Mouse (Mus musculus) hindbrain, postnatal 0 days (tissue): ENCODE results near the gene Mastl. TPM values are rescaled to one million over a fixed set of nuclear protein-coding genes. Genes with fewer than 3 reads are reported as not detected.

Experiments
- ATAC-seq: fragments of 200-750 bp; cut with Nextera tagmentation; 2 replicates; pipeline ENCODE4 v1.8.0; 2017; ENCODE audit warnings: mild to moderate bottlenecking, moderate TSS enrichment, moderate library complexity
- DNase-seq: peaks from one replicate; pipeline ENCODE4 v3.0.0-alpha.2; 2015; ENCODE audit warnings: low spot score
- H3K27ac ChIP-seq: fragments of 300-500 bp; sonication (generic); 2 replicates; pipeline ENCODE4 v1.5.1; 2014; ENCODE audit warnings: mild to moderate bottlenecking
- H3K27me3 ChIP-seq: fragments of 300-500 bp; sonication (generic); 2 replicates; pipeline ENCODE4 v1.6.1; 2014; ENCODE audit warnings: low read length, mixed read lengths; ENCODE audit not compliant: insufficient read depth
- H3K36me3 ChIP-seq: fragments of 300-500 bp; sonication (generic); 2 replicates; pipeline ENCODE4 v1.6.1; 2014; ENCODE audit warnings: low read length, mixed read lengths; ENCODE audit not compliant: insufficient read depth
- H3K4me1 ChIP-seq: fragments of 300-500 bp; sonication (generic); 2 replicates; pipeline ENCODE4 v1.6.1; 2014; ENCODE audit warnings: antibody characterized with exemption, low read length, mixed read lengths; ENCODE audit not compliant: insufficient read depth
- H3K4me2 ChIP-seq: fragments of 300-500 bp; sonication (generic); 2 replicates; pipeline ENCODE4 v1.6.1; 2014; ENCODE audit warnings: low read depth, mild to moderate bottlenecking, low read length, moderate library complexity, mixed read lengths
- H3K4me3 ChIP-seq: fragments of 300-500 bp; sonication (generic); 2 replicates; pipeline ENCODE4 v1.5.1; 2014; ENCODE audit warnings: low read length
- H3K9ac ChIP-seq: fragments of 300-500 bp; sonication (generic); replicated peaks from 2 replicates; pipeline ENCODE4 v1.6.1; 2014; ENCODE audit warnings: mild to moderate bottlenecking, low read length, moderate library complexity, mixed read lengths
- H3K9me3 ChIP-seq: fragments of 300-500 bp; sonication (generic); 2 replicates; pipeline ENCODE4 v1.6.1; 2016; ENCODE audit warnings: low read length, mixed read lengths
- CTCF ChIP-seq: IDR thresholded peaks from 2 replicates; pipeline ENCODE4 v1.5.1; 2016; ENCODE audit warnings: antibody characterized with exemption, control low read depth, low read depth
- WGBS: fragments of 180-500 bp; shearing (Covaris S2); extraction: QIAGEN DNeasy Blood & Tissue Kit; methylation state at CpG from one replicate; pipeline ENCODE4 v1.1.7; 2014; 5-methylcytosine and 5-hydroxymethylcytosine counted together
- polyA plus RNA-seq: library from polyadenylated mRNA; unstranded; fragments of >200 nt; fragmentation: Nextera tagmentation; extraction: Ambion mirVana; gene quantifications from 2 replicates; pipeline ENCODE4 v1.2.1, GENCODE M21; 2015
- total RNA-seq: library from RNA; depleted of rRNA; stranded (reverse); fragments of >200 nt; gene quantifications from 2 replicates; pipeline ENCODE4 v1.2.3, GENCODE M21; 2014; rRNA removed

The Mastl gene
- 2.4 and 2.5 TPM in 2 replicates for total RNA-seq
- polyA plus RNA-seq: 2.2 and 3.0 TPM in 2 replicates

DNA sequence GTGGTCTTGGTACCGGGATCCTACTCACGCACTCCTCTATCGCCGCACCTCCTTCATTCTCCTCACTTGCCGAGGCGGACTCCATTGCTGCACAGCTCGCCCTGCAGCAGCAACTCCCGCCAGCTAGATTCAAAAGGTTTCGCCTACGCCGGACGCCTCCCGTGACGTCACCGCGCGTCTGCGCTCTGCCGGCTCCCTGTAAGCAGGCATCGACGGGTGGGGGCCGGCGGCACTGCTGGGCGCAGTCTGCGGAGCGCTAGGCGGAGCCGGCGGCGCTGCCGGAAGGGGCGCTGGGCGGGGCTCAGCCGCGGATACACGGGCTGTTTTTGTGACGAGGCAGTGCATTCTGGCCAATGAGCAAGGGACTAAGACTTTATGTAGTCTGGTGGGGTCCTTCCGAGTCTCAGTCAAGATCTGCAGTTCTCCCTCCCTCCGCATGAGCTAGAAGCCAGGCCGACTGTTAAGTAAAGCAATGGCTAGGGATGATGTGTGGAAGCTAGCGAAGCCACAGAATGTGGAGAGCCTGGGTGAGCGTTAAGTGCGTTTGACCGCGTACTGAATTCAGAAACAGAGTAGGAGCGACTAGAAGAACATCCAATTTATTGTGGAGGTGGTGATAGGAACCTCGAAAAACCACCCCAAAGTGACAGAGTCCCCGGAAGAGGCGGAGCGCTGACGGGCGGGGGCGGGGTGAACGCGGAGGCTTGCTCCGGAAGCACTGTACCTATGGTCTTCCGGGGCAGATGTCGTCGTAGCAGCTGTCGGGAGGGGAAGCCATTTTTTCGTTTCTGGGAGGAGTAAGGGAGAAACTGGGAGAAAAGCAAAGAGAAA lies at the start of gene Mastl, which contains the start of gene Yme1l1:
Mastl (minus strand) TSS at position 248 of the 831 bp plus-strand sequence.
Yme1l1 (plus strand) TSS at position 593 of the 831 bp plus-strand sequence.
- no peaks in the 10 kb centered on the region for H3K36me3 ChIP-seq
- WGBS: under 1% methylated on average over 61 of the region's 61 CpGs
- H3K4me1 ChIP-seq: peaks cover 16% of the 10 kb centered on the region; the same call in 1 of the 2 replicates

DNA sequence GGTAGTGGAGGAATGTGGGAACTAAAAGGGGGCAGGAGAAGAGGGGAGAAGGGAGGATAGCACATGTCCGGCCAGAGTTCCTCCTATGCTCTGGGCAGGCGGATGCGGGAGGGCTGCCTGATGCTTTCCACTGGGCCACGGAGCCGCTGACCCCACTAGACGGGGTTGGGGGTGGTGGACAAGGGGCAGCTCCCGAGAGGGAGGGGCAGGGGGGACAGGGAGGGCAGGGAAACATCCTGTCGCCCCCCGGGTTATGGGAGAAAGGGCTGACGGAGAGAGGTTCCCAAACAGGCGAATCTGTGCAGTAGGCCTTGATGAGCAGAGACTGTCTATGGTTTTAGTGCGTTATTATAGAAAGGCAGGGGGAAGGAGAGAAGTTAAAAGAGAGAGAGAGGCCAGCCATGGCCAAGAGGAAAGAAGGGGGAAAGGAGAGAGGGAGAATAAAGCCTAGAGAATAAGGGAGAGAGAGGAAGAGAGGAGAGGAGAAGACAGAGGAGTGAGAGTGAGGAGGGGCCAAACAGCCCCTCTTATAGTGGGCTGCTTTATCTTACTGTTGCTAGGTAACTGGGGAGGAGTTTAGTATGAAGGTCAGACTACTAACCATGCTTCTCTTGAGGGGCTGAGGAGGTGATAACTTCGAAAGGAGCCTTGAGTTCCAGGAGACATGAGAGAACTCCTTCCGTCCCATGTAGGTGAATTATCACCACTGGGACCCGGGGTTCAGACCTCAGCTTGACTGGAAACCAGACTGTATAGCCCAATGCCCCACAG lies 47.3 kb upstream of the Mastl start:
- 0 out of 2 replicates have a peak, but pooled peaks cover 12% of the 10 kb centered on the region for H3K36me3 ChIP-seq
- H3K27ac ChIP-seq: no peak overlapping the region
- TF ChIP-seq CTCF: no peak
- no peak overlapping the region for H3K9ac ChIP-seq
- H3K4me2 ChIP-seq: no peak overlapping the region
- no peaks in the 10 kb centered on the region for H3K27me3 ChIP-seq
- DNase-seq (no peak), ATAC-seq (no peak)
- WGBS: 57% methylated on average over 15 of the region's 15 CpGs
- no peak overlapping the region for H3K4me3 ChIP-seq
- H3K9me3 ChIP-seq: no peaks in the 10 kb centered on the region
- no peaks in the 10 kb centered on the region for H3K4me1 ChIP-seq

More for the DNA sequence above, at the start of gene Mastl, which contains the start of gene Yme1l1:
- Histone ChIP-seq H3K27me3 (no peaks in the 10 kb centered on the region), H3K9me3 (no peaks in the 10 kb centered on the region), H3K4me2 (peak within 1 kb of the TSS; percentile 74), H3K27ac (peak within 1 kb of the TSS; percentile 99), H3K4me3 (peak within 1 kb of the TSS; percentile 73), H3K9ac (peak within 1 kb of the TSS; percentile 81)
- peak; percentile 59 for TF ChIP-seq CTCF
- peak; percentile 99 for DNase-seq
- ATAC-seq: peak; percentile 98

DNA sequence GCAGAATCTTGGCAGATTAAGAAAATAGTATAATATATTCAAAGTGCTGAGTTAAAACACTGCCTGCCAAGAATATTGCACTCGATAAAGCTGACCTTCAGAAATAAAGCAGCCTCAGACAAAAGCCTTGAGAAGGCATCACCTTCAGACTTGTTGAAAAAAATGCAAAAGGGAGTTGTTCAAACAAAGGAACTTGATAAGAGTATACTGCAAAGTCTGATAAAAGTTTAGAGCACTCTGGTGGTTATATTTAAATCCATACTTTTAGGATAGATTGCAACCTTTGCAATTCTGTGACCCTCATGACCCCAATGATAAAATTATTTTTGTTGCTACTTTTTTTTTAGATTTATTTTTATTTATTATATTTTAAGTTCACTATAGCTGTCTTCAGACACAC lies 45.2 kb upstream of the Mastl start:
- Histone ChIP-seq H3K4me3 (no peak overlapping the region), H3K27ac (no peak overlapping the region), H3K4me2 (no peak overlapping the region), H3K27me3 (no peaks in the 10 kb centered on the region), H3K9me3 (no peaks in the 10 kb centered on the region), H3K9ac (no peak overlapping the region), H3K36me3 (0 out of 2 replicates have a peak, but pooled peaks cover 14% of the 10 kb centered on the region), H3K4me1 (no peaks in the 10 kb centered on the region)
- 86% methylated on average over 1 of the region's 1 CpGs for WGBS
- no peak for TF ChIP-seq CTCF
- ATAC-seq: no peak
- DNase-seq: no peak

DNA sequence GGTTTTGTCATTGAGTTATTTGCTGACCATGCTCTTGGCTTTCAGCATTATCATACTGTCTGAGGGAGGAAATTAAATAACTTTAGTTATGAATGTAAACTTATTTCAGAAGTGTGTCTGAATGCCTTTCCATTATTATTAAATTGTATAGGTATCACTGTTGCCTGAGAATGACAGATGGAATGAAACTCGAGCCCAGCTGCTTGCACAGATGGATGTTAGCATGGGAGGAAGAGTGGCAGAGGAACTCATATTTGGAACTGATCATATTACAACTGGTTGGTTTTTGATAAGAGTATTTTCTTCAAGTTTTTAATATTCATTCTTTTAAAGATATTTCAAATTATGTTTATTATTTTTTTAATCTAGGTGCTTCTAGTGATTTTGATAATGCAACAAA lies 38.5 kb upstream of the Mastl start:
- H3K9ac ChIP-seq: no peak overlapping the region
- peaks cover 40% of the 10 kb centered on the region for H3K36me3 ChIP-seq
- WGBS: 79% methylated on average over 1 of the region's 1 CpGs
- no peak overlapping the region for H3K4me3 ChIP-seq
- no peak for DNase-seq
- H3K4me1 ChIP-seq: no peaks in the 10 kb centered on the region
- no peaks in the 10 kb centered on the region for H3K9me3 ChIP-seq
- ATAC-seq: no peak
- no peaks in the 10 kb centered on the region for H3K27me3 ChIP-seq
- no peak overlapping the region for H3K4me2 ChIP-seq
- H3K27ac ChIP-seq: no peak overlapping the region
- TF ChIP-seq CTCF: no peak

DNA sequence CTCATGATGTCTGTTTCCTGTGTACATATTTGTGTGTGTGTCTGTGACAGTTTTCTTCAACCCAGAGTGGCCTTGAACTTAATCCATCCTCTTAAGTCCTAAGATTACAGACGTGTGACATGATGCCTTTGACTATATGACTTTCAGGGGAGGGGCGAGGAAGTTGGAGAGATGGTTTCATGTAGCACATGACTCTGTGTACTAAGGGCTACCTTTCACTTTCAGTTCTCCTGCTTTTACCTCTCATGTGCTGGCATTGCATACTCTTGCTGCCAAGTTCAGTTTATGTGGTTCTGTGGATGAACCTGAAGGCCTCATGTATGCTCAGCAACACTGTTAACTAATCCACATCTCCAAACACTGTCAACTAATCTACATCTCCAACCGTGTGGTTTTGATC lies 16.5 kb upstream of the Mastl start:
- WGBS: 91% methylated on average over 3 of the region's 3 CpGs
- Histone ChIP-seq H3K27ac (no peak overlapping the region), H3K36me3 (peaks cover 38% of the 10 kb centered on the region), H3K4me3 (no peak overlapping the region), H3K9ac (no peak overlapping the region), H3K27me3 (no peaks in the 10 kb centered on the region), H3K9me3 (no peaks in the 10 kb centered on the region), H3K4me1 (no peaks in the 10 kb centered on the region), H3K4me2 (no peak overlapping the region)
- DNase-seq: no peak
- no peak for ATAC-seq
- no peak for TF ChIP-seq CTCF

DNA sequence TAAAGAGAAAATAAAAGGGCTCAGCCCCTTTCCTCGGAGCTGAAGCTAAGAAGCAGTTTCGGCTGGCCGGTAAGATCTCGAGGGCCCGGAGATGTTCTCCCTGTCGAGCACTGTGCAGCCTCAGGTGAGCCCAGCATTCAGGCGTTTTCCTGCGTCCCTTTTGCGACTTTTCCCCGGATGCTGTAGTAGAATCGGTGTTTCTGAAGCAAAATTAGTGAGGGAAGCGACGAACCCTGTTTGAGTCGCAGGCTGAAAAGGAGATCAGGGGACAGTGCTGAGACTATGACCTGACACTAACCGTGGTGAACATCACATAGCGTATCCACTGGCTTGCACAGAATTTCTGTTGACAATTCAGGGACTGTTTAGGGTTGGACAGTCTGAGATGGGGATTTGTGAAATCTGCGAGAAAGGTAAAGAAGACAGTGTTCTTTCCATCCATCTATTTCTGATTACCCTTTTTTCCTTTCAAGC lies 821 bp upstream of the Mastl start:
- Histone ChIP-seq H3K36me3 (no peaks in the 10 kb centered on the region), H3K4me2 (peak overlapping the region; percentile 74), H3K9ac (peak overlapping the region; percentile 81), H3K4me3 (peak overlapping the region; percentile 73), H3K27me3 (no peaks in the 10 kb centered on the region), H3K9me3 (no peaks in the 10 kb centered on the region), H3K4me1 (peaks cover 16% of the 10 kb centered on the region; the same call in 1 of the 2 replicates), H3K27ac (peak overlapping the region; percentile 99)
- no peak for TF ChIP-seq CTCF
- ATAC-seq (peak; percentile 39), DNase-seq (no peak)
- under 1% methylated on average over 17 of the region's 17 CpGs for WGBS
